Mouse (Mus musculus) intestine, embryonic 15.5 days (tissue): Measurements from ENCODE around the gene Mrvi1. TPM values are rescaled to one million over a fixed set of nuclear protein-coding genes. Genes with fewer than 3 reads are reported as not detected.
A peak's percentile ranks its signal among the peaks of the same experiment; 100 is the strongest.

Experiments used
- ATAC-seq: fragments of 200-750 bp; cut with Nextera tagmentation; 2 replicates; pipeline ENCODE4 v1.8.0; 2017; ENCODE audit warnings: moderate TSS enrichment, moderate library complexity
- H3K27ac ChIP-seq: fragments of 300-500 bp; sonication (generic); 2 replicates; pipeline ENCODE4 v1.5.1; 2015; ENCODE audit warnings: mild to moderate bottlenecking, inconsistent platforms
- H3K27me3 ChIP-seq: fragments of 300-500 bp; sonication (generic); replicated peaks from 2 replicates; pipeline ENCODE4 v1.6.1; 2015; ENCODE audit warnings: inconsistent platforms
- H3K36me3 ChIP-seq: fragments of 300-500 bp; sonication (generic); 2 replicates; pipeline ENCODE4 v1.6.1; 2015; ENCODE audit warnings: inconsistent platforms
- H3K4me1 ChIP-seq: fragments of 300-500 bp; sonication (generic); replicated peaks from 2 replicates; pipeline ENCODE4 v1.6.1; 2015; ENCODE audit warnings: inconsistent platforms
- H3K4me2 ChIP-seq: fragments of 300-500 bp; sonication (generic); replicated peaks from 2 replicates; pipeline ENCODE4 v1.6.1; 2015; ENCODE audit warnings: mild to moderate bottlenecking, inconsistent platforms
- H3K4me3 ChIP-seq: fragments of 300-500 bp; sonication (generic); replicated peaks from 2 replicates; pipeline ENCODE4 v1.5.1; 2015; ENCODE audit warnings: inconsistent platforms
- H3K9ac ChIP-seq: fragments of 300-500 bp; sonication (generic); 2 replicates; pipeline ENCODE4 v1.6.1; 2015; ENCODE audit warnings: inconsistent platforms
- H3K9me3 ChIP-seq: fragments of 300-500 bp; sonication (generic); 2 replicates; pipeline ENCODE4 v1.6.1; 2016; ENCODE audit warnings: inconsistent platforms
- WGBS: fragments of 180-500 bp; shearing (Covaris S2); methylation state at CpG from one replicate; pipeline ENCODE4 v1.1.7; 2015; 5-methylcytosine and 5-hydroxymethylcytosine counted together
- polyA plus RNA-seq: library from polyadenylated mRNA; unstranded; fragments of >200 nt; fragmentation: Nextera tagmentation; extraction: Ambion mirVana; gene quantifications from 2 replicates; pipeline ENCODE4 v1.2.1, GENCODE M21; 2015

Mrvi1 gene
- polyA plus RNA-seq, 1 experiment from 2014 or later = 16.9 TPM

- no peak overlapping the region for H3K27ac ChIP-seq
- H3K36me3 ChIP-seq = no peaks in the 10 kb centered on the region
- 27% methylated on average over 2 of the region's 2 CpGs for WGBS
- H3K27me3 ChIP-seq = no peaks in the 10 kb centered on the region
- no peaks in the 10 kb centered on the region for H3K9me3 ChIP-seq
- H3K9ac ChIP-seq = no peak overlapping the region
- no peak for ATAC-seq
- H3K4me3 ChIP-seq = no peak overlapping the region
- H3K4me2 ChIP-seq = no peak overlapping the region
- H3K4me1 ChIP-seq = peaks cover 20% of the 10 kb centered on the region
Observed at GRCm38 (mm10) chr7:110972796-110973195, 9.5 kb downstream of the Mrvi1 start.

- Histone ChIP-seq H3K4me2 (no peak overlapping the region), H3K36me3 (no peaks in the 10 kb centered on the region), H3K4me3 (no peak overlapping the region), H3K9me3 (no peaks in the 10 kb centered on the region), H3K27ac (no peak overlapping the region), H3K4me1 (0 out of 2 replicates have a peak, but pooled peaks cover 7% of the 10 kb centered on the region), H3K27me3 (no peaks in the 10 kb centered on the region), H3K9ac (no peak overlapping the region)
- peak; percentile 67 for ATAC-seq
- WGBS = 75% methylated on average over 4 of the region's 4 CpGs
Observed at GRCm38 (mm10) chr7:110967373-110967772, 14.9 kb downstream of the Mrvi1 start.

GRCm38 (mm10) chr7:110966853-110967252, 15.4 kb downstream of the Mrvi1 start:
- Histone ChIP-seq H3K27me3 (no peaks in the 10 kb centered on the region), H3K4me2 (no peak overlapping the region), H3K27ac (no peak overlapping the region), H3K9ac (no peak overlapping the region), H3K36me3 (no peaks in the 10 kb centered on the region), H3K4me3 (no peak overlapping the region), H3K4me1 (0 out of 2 replicates have a peak, but pooled peaks cover 7% of the 10 kb centered on the region), H3K9me3 (no peaks in the 10 kb centered on the region)
- no peak for ATAC-seq
- WGBS = 83% methylated on average over 5 of the region's 5 CpGs

- H3K4me2 ChIP-seq = no peak overlapping the region
- whole genome bisulfite sequencing = 84% methylated on average over 3 of the region's 3 CpGs
- 0 out of 2 replicates have a peak, but pooled peaks cover 7% of the 10 kb centered on the region for H3K4me1 ChIP-seq
- no peak overlapping the region for H3K4me3 ChIP-seq
- H3K9me3 ChIP-seq = no peaks in the 10 kb centered on the region
- H3K36me3 ChIP-seq = no peaks in the 10 kb centered on the region
- H3K9ac ChIP-seq = no peak overlapping the region
- no peak for ATAC-seq
- H3K27ac ChIP-seq = no peak overlapping the region
- H3K27me3 ChIP-seq = no peaks in the 10 kb centered on the region
Observed at GRCm38 (mm10) chr7:110965387-110965786, 16.9 kb downstream of the Mrvi1 start.

GRCm38 (mm10) chr7:110963655-110963997, 18.6 kb downstream of the Mrvi1 start:
- H3K4me3 ChIP-seq = no peak overlapping the region
- no peak overlapping the region for H3K9ac ChIP-seq
- ATAC-seq = no peak
- H3K9me3 ChIP-seq = no peaks in the 10 kb centered on the region
- WGBS = 83% methylated on average over 3 of the region's 3 CpGs
- H3K4me1 ChIP-seq = no peaks in the 10 kb centered on the region
- no peak overlapping the region for H3K27ac ChIP-seq
- no peaks in the 10 kb centered on the region for H3K27me3 ChIP-seq
- no peak overlapping the region for H3K4me2 ChIP-seq
- no peaks in the 10 kb centered on the region for H3K36me3 ChIP-seq

- Histone ChIP-seq H3K27ac (no peak overlapping the region), H3K4me3 (no peak overlapping the region), H3K9ac (no peak overlapping the region), H3K9me3 (no peaks in the 10 kb centered on the region), H3K27me3 (no peaks in the 10 kb centered on the region), H3K36me3 (no peaks in the 10 kb centered on the region), H3K4me2 (no peak overlapping the region), H3K4me1 (no peaks in the 10 kb centered on the region)
- WGBS = 72% methylated on average over 9 of the region's 9 CpGs
- no peak for ATAC-seq
Observed at GRCm38 (mm10) chr7:110962943-110963654, 19.2 kb downstream of the Mrvi1 start.

GRCm38 (mm10) chr7:110962497-110962896, 19.8 kb downstream of the Mrvi1 start:
- H3K4me1 ChIP-seq = no peaks in the 10 kb centered on the region
- H3K4me2 ChIP-seq = no peak overlapping the region
- H3K27me3 ChIP-seq = no peaks in the 10 kb centered on the region
- no peak overlapping the region for H3K4me3 ChIP-seq
- no peak for ATAC-seq
- no peak overlapping the region for H3K9ac ChIP-seq
- no peaks in the 10 kb centered on the region for H3K36me3 ChIP-seq
- H3K9me3 ChIP-seq = no peaks in the 10 kb centered on the region
- H3K27ac ChIP-seq = no peak overlapping the region
- WGBS = 85% methylated on average over 3 of the region's 3 CpGs

- no peak overlapping the region for H3K4me3 ChIP-seq
- WGBS = 88% methylated on average over 14 of the region's 14 CpGs
- H3K27ac ChIP-seq = no peak overlapping the region
- ATAC-seq = no peak
- peaks cover 3% of the 10 kb centered on the region; the same call in 1 of the 2 replicates for H3K4me1 ChIP-seq
- H3K36me3 ChIP-seq = no peaks in the 10 kb centered on the region
- no peak overlapping the region for H3K4me2 ChIP-seq
- H3K9me3 ChIP-seq = no peaks in the 10 kb centered on the region
- no peaks in the 10 kb centered on the region for H3K27me3 ChIP-seq
- no peak overlapping the region for H3K9ac ChIP-seq
Observed at GRCm38 (mm10) chr7:110956422-110957170, 25.7 kb downstream of the Mrvi1 start.

- no peak overlapping the region for H3K4me2 ChIP-seq
- H3K4me1 ChIP-seq = peaks cover 3% of the 10 kb centered on the region; the same call in 1 of the 2 replicates
- no peaks in the 10 kb centered on the region for H3K27me3 ChIP-seq
- no peak overlapping the region for H3K27ac ChIP-seq
- H3K36me3 ChIP-seq = no peaks in the 10 kb centered on the region
- no peaks in the 10 kb centered on the region for H3K9me3 ChIP-seq
- H3K9ac ChIP-seq = no peak overlapping the region
- no peak overlapping the region for H3K4me3 ChIP-seq
- 66% methylated on average over 2 of the region's 2 CpGs for WGBS
- no peak for ATAC-seq
Observed at GRCm38 (mm10) chr7:110955576-110955975, 26.7 kb downstream of the Mrvi1 start.

- H3K4me1 ChIP-seq = peaks cover 3% of the 10 kb centered on the region; the same call in 1 of the 2 replicates
- H3K9me3 ChIP-seq = no peaks in the 10 kb centered on the region
- 83% methylated on average over 6 of the region's 6 CpGs for WGBS
- no peak for ATAC-seq
- no peaks in the 10 kb centered on the region for H3K27me3 ChIP-seq
- H3K9ac ChIP-seq = no peak overlapping the region
- H3K27ac ChIP-seq = no peak overlapping the region
- no peak overlapping the region for H3K4me2 ChIP-seq
- H3K36me3 ChIP-seq = no peaks in the 10 kb centered on the region
- H3K4me3 ChIP-seq = no peak overlapping the region
Observed at GRCm38 (mm10) chr7:110954072-110954858, 28.0 kb downstream of the Mrvi1 start.

- no peak overlapping the region for H3K4me3 ChIP-seq
- WGBS = 33% methylated on average over 1 of the region's 1 CpGs
- no peak overlapping the region for H3K27ac ChIP-seq
- no peaks in the 10 kb centered on the region for H3K9me3 ChIP-seq
- no peak overlapping the region for H3K4me2 ChIP-seq
- H3K9ac ChIP-seq = no peak overlapping the region
- H3K36me3 ChIP-seq = no peaks in the 10 kb centered on the region
- peaks cover 6% of the 10 kb centered on the region; the same call in 1 of the 2 replicates for H3K4me1 ChIP-seq
- ATAC-seq = 0 out of 2 replicates have a peak, but pooled peaks have one; percentile 39
- no peaks in the 10 kb centered on the region for H3K27me3 ChIP-seq
Observed at GRCm38 (mm10) chr7:110953210-110953609, 29.1 kb downstream of the Mrvi1 start.

GRCm38 (mm10) chr7:110950621-110950925, 31.7 kb downstream of the Mrvi1 start:
- Histone ChIP-seq H3K4me2 (no peak overlapping the region), H3K27ac (no peak overlapping the region), H3K4me3 (no peak overlapping the region), H3K4me1 (peaks cover 6% of the 10 kb centered on the region; the same call in 1 of the 2 replicates), H3K9ac (no peak overlapping the region), H3K36me3 (no peaks in the 10 kb centered on the region), H3K9me3 (no peaks in the 10 kb centered on the region), H3K27me3 (no peaks in the 10 kb centered on the region)
- ATAC-seq = no peak
